Mouse (Mus musculus) ovary, adult 18-20 months (tissue): ENCODE results near the gene Klk13.

Source experiments
- DNase-seq: peaks from one replicate; pipeline ENCODE4 v3.0.0; 2022; ENCODE audit warnings: low spot score, mixed read lengths

Gene Klk13

DNA sequence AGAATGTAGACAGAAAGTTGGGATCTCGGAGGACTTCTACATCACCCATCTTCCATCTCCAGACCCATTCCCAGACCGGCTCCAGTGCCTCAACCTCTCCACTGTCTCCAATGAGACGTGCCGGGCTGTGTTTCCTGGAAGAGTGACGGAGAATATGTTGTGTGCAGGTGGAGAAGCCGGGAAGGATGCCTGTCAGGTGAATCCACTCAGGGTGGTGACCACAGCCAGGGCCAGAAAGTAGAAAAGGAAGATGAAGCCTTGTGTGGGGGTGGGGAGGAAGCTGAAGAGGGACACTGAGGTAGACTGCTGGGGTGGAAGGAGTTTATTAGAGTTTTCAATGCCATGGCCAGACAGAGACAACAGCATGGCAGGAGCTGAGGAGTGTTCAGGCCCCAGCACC, 59.5 kb downstream of the Klk13 start:
- no peak for DNase-seq

DNA sequence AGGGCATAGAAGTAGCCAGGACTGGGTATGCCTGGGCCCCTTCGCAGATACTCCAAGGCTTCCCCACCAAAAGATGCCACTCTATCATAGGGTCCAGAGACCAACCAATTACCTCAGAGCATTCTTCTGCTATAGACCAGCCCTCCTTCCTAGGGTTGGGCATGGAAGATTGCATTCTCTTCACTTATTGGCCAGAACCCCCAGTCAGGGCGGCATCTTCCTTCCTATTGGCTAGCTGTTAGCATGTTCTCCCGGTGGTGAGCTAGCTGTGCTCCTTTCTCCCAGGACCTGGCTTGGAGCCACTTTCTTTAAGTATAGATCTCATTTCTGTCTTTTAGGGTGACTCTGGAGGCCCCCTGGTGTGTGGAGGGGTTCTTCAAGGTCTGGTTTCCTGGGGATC, 60.5 kb downstream of the Klk13 start:
- no peak for DNase-seq

DNA sequence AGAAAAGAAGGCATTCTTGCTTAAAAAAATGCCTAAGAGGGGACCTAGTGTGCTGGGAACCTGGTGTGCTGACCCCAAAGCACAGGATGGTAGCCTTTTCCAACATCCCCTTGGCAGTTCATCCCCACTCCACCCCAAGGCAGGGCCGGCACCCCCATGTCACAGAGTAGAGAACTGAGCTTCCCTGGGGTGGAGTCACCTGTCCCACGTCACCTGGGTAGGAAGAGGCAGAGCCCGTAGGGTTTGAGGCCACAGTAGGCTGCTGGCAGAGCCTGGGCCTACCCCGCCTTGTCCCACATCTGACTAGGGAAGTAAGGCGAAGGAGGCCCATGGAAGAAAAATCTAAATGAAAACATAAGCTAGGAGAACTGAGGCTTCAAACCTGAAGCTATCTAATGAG, 62.0 kb downstream of the Klk13 start, which contains the start of gene Klk11:
Klk11 (plus strand) TSS at position 241 of the 400 bp plus-strand sequence.
- no peak for DNase-seq

DNA sequence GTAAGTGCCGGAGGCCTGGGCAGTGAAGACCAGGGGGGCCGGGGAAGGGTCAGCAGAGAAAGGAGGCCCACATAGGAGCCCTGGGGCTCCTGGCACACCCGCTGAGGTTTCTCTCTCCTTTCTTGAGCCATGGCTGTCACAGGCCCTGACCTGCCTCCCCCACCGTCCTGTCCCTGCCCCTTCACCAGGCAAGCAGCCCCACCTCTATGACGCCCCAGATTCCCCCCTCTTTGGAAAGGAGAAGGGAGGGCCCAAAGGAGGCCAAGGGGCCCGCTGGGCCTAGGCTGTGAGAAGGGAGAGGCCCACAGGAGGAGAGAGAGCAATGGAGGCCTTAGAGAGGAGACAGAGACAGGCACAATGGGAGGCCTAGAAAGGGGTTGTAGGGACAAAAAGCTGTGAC, 62.4 kb downstream of the Klk13 start:
- DNase-seq = no peak

DNA sequence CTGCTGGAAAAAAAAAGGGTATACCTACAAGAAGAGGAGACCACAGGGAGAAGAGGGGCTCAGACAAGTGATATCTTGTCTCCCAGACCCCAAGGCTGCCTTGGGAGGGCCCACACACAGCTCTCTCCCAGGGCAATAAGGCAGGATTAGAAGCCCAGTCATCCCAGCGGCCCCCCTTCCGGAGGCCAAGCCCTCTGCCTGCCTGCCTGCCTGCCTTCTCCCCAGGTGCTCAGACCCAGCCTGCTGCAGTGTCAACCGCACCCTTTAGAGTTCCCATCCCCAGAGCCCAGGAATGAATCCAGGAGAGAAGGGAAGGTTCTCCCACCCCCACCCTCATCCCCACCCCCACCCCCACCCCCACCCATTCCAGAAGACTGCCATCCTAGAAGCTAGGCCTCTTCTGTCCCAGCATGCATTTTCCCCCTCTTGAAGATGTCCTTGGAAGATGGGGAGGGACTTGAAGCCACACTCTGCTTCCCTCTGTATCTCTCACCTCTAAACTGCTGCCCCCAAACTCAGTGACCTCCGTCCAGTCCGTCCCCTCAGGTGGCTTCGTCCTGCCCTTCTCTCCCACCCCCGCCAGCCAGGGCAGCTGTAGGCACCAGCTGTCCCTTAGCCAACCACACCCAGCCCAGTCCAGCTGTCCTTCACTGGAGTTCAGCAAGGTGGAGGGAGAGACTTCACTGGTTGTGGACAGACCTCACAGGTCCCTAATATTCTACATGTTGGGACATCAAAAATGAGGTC, 63.1 kb downstream of the Klk13 start:
- DNase-seq = no peak

DNA sequence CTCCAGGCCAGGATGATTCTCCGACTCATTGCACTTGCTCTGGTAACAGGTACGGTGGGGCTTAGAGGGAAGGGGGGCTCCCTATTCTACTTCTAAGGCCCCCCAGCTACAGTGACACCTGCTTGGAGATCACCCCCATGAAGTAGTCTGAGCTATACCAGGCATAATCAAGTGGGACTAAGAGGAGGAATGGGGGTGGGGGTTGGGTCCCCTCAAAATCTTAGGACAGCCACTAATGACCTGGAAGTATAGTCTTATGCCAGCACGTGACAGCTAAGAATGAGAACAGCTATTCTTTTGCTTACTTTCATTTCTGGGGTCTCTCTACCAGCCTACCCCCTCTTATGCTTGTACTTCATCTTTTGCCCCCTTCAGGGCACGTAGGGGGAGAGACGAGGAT, 64.1 kb downstream of the Klk13 start:
- DNase-seq = no peak
